Mouse (Mus musculus) cerebellum, adult 18-20 months (tissue): ENCODE measurements at regions not wholly inside any gene's neighbourhood (a gene's known extent, or its start where the extent isn't known, plus 50 kb on each side); places are given as distances from the start of the nearest gene placed in this dataset.

Experiments
- DNase-seq, 2 experiments: peaks; one replicate each; pipeline ENCODE4 v3.0.0; 2021

GRCm38 (mm10) chr13:31254016-31254415, 280.0 kb downstream of the Gm5447 start:
- no peak for DNase-seq

GRCm38 (mm10) chr13:31254744-31255143, 280.7 kb downstream of the Gm5447 start:
- DNase-seq = no peak

- DNase-seq = no peak
Observed at GRCm38 (mm10) chr13:31255506-31255905, 281.5 kb downstream of the Gm5447 start.

GRCm38 (mm10) chr13:31267865-31268264, 288.1 kb upstream of the Foxq1 start:
- DNase-seq = no peak

- DNase-seq = no peak
Observed at GRCm38 (mm10) chr13:31276005-31276644, 279.8 kb upstream of the Foxq1 start.

GRCm38 (mm10) chr13:31290630-31291029, 265.3 kb upstream of the Foxq1 start:
- DNase-seq = no peak

- no peak for DNase-seq
Observed at GRCm38 (mm10) chr13:31292584-31293387, 263.1 kb upstream of the Foxq1 start.

- no peak for DNase-seq
Observed at GRCm38 (mm10) chr13:31294011-31294410, 261.9 kb upstream of the Foxq1 start.

GRCm38 (mm10) chr13:31303194-31303593, 252.7 kb upstream of the Foxq1 start:
- no peak for DNase-seq

GRCm38 (mm10) chr13:31304286-31304865, 251.6 kb upstream of the Foxq1 start:
- DNase-seq = no peak

GRCm38 (mm10) chr13:31309083-31309621, 246.8 kb upstream of the Foxq1 start:
- DNase-seq = no peak

- DNase-seq = no peak
Observed at GRCm38 (mm10) chr13:31312772-31313171, 243.2 kb upstream of the Foxq1 start.

- no peak for DNase-seq
Observed at GRCm38 (mm10) chr13:31313821-31314220, 242.1 kb upstream of the Foxq1 start.

- DNase-seq = no peak
Observed at GRCm38 (mm10) chr13:31317066-31317465, 238.9 kb upstream of the Foxq1 start.

- no peak for DNase-seq
Observed at GRCm38 (mm10) chr13:31318008-31318407, 237.9 kb upstream of the Foxq1 start.

GRCm38 (mm10) chr13:31321411-31321810, 234.5 kb upstream of the Foxq1 start:
- DNase-seq = no peak

GRCm38 (mm10) chr13:31326269-31326851, 229.6 kb upstream of the Foxq1 start:
- DNase-seq = no peak

- DNase-seq = no peak
Observed at GRCm38 (mm10) chr13:31327511-31327951, 228.4 kb upstream of the Foxq1 start.

GRCm38 (mm10) chr13:31328756-31329155, 227.2 kb upstream of the Foxq1 start:
- no peak for DNase-seq

- DNase-seq = no peak
Observed at GRCm38 (mm10) chr13:31330731-31331130, 225.2 kb upstream of the Foxq1 start.

GRCm38 (mm10) chr13:31334981-31335380, 221.0 kb upstream of the Foxq1 start:
- DNase-seq = no peak

GRCm38 (mm10) chr13:31337631-31338030, 218.3 kb upstream of the Foxq1 start:
- no peak for DNase-seq

GRCm38 (mm10) chr13:31339386-31339785, 216.5 kb upstream of the Foxq1 start:
- no peak for DNase-seq
